Mouse (Mus musculus) brain, embryonic 14.5 days (tissue): ENCODE results near the gene Crabp2.

Source experiments
- CTCF ChIP-seq: fragments of 200-500 bp; IDR thresholded peaks from 2 replicates; pipeline ENCODE4 v1.5.1; 2012; ENCODE audit warnings: inconsistent platforms, mild to moderate bottlenecking, moderate library complexity, borderline replicate concordance; ENCODE audit not compliant: insufficient read depth, insufficient read length; ENCODE audit errors: extremely low read depth
- POLR2A ChIP-seq: fragments of 200-500 bp; IDR thresholded peaks from 2 replicates; pipeline ENCODE4 v1.6.1; 2012; ENCODE audit warnings: mild to moderate bottlenecking, inconsistent platforms, borderline replicate concordance; ENCODE audit not compliant: poor library complexity, insufficient read depth, insufficient read length, severe bottlenecking; ENCODE audit errors: extremely low read depth

- TF ChIP-seq POLR2A, result no peak
- TF ChIP-seq CTCF, result no peak
Observed at GRCm38 (mm10) chr3:87934026-87934425, 14.4 kb upstream of the Crabp2 start.
